Mouse (Mus musculus): ENCODE measurements around the gene Pfn4. TPM values are rescaled to one million over a fixed set of nuclear protein-coding genes. Genes with fewer than 3 reads are reported as not detected.
A peak's percentile ranks its signal among the peaks of the same experiment; 100 is the strongest.
"Not testable (repeated sequence)": the region's sequence is repeated elsewhere in the genome, so short reads cannot be mapped to it uniquely, and the experiment has no call there.

Pfn4 gene
- total RNA-seq, 2 experiments from 2014 or later = 4.1 to 4.2 TPM

DNA sequence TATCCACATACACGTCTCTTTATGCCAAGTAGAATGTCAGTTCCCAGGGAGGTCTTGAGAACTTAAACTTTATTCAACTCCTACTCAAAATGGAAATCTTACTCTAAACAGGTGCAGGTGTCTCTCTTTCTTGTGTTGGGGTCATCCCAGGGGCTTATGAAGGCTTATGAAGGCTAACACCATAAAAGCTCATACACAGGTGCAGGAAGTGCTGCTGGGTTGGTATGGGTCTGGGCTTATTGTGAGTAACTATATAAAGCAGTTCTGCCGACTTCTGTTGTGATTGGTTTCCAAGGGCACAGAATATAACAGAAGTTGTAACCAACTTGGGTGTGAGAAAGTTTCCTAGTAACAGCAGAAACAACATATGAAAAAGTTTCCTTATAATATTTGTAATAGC is 15.6 kb downstream of the Pfn4 start:
- DNase-seq = no peak

GRCm38 (mm10) chr12:4788128-4788527 is 19.3 kb downstream of the Pfn4 start:
- DNase-seq = not testable (repeated sequence)

DNA sequence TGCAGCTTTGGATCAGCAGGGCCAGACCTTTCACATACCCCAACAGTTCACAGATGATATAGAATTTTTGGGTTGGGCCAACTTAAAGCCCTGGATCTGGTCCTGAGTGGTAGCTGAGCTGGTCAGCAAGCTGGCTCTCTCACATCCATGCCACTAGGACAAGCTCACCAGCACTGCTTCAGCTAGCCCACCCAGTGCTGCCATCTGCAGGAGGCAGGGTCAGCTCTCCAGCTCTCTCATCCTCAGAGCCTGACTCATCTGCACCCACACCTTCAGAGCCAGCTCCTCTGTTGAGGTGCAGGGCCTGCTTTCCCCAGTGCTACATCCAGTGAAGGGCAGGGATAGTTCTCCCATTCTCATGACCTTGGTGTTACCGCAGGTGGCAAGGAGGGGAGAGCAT is 24.9 kb downstream of the Pfn4 start:
- DNase-seq = no peak

GRCm38 (mm10) chr12:4797471-4797870 is 28.6 kb downstream of the Pfn4 start:
- DNase-seq = not testable (repeated sequence)

DNA sequence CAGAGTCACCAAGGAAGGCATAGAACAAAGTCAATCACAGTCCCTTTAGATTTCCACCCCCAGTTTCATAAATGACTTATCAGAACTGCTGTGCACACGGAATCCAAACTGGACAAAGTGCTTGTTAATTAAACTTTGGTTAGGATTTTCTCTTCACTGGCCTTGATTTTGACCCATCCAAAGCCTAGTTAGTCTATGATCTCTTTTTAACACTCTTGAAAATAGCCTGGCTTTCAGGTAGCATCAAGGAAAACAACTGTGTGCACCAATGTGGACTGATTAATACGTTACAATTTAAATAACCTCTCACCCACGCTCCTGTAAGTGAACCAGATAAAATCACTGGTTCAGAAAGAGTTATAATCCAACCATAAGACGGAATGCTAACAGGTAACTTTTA is 42.2 kb downstream of the Pfn4 start:
- no peak for DNase-seq

- no peak for DNase-seq
Observed at GRCm38 (mm10) chr12:4811705-4812104, 42.9 kb downstream of the Pfn4 start.

DNA sequence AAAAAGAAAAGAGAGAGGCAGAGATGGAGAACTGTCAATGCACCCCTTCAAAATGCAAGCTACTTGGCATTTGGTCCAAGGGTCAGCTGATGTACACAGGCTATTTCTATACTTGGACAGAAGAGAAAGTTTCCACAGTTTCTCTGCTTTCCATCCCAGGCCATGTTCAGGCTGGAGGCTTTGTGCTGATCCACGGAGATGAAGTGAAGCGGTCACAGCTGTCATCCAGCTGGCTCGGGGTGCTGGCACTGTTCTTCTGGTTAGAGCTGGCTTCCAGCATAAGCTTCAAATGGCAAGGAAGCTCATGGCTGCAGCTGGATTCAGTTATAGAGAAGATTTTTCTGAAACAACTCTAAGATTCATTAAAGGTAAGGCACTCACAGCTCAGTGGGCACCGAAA is 44.8 kb downstream of the Pfn4 start:
- peak in 1 of 2 experiments; percentile 8 for DNase-seq

GRCm38 (mm10) chr12:4816680-4817360 is 48.0 kb downstream of the Pfn4 start:
- peak in 1 of 2 experiments; percentile 6 for DNase-seq

- peak; percentile 98 to 100 for DNase-seq
Observed at GRCm38 (mm10) chr12:4817361-4818101, 48.7 kb downstream of the Pfn4 start, which contains the start of gene Sf3b6. TSS of gene Sf3b6 (plus strand) at chr12:4817544.

DNA sequence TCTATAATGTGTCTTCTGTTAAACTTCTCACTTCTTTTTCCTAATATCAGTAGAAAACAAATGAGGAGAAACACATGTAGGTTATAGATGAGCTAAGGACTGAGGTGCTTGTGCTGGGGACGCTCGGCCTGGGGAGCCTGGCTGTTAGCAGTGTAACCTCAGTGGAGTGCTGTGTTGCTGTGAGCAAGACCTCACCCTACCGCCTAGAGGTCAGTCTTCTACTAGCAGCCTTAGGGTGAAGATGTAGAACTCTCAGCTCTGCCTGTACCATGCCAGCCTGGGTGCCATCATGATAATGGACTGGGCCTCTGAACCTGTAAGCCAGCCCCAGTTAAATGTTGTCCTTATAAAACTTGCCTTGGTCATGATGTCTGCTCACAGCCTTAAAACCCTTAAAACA is 58.4 kb downstream of the Pfn4 start:
- no peak for DNase-seq

Other genes with a start within 250 kb of the Pfn4 start
- 10 to 100 TPM; 36.6 to 37.3 TPM for gene Itsn2, start 176.4 kb upstream of the Pfn4 start, total RNA-seq (2021)
- gene Gm3625, start 176.1 kb upstream of the Pfn4 start, total RNA-seq (2021) = not detected
- under 1 TPM; 0.15 to 0.23 TPM for gene Fam228a, start 30.6 kb upstream of the Pfn4 start, total RNA-seq (2021)
- gene Fam228b, start 245 bp downstream of the Pfn4 start, total RNA-seq (2021) = 1 to 10 TPM; 3.1 to 3.4 TPM
- gene Sf3b6, start 48.5 kb downstream of the Pfn4 start, total RNA-seq (2021) = 10 to 100 TPM; 41.5 TPM
- gene Fkbp1b, start 72.6 kb downstream of the Pfn4 start, total RNA-seq (2021) = under 1 TPM in 1 of 2 experiments, not detected in 1; 0.74 TPM
- 1 to 10 TPM; 7.3 to 8.4 TPM for gene Wdcp, start 74.3 kb downstream of the Pfn4 start, total RNA-seq (2021)
- gene Mfsd2b, start 105.3 kb downstream of the Pfn4 start, total RNA-seq (2021) = under 1 TPM; 0.52 to 0.93 TPM
- gene Ubxn2a, start 138.7 kb downstream of the Pfn4 start, total RNA-seq (2021) = 10 to 100 TPM; 69.0 to 76.7 TPM
- 10 to 100 TPM; 11.6 to 12.4 TPM for gene Atad2b, start 148.3 kb downstream of the Pfn4 start, total RNA-seq (2021)

Data from heart, adult 18-20 months (tissue).